In the genomic region with DNA sequence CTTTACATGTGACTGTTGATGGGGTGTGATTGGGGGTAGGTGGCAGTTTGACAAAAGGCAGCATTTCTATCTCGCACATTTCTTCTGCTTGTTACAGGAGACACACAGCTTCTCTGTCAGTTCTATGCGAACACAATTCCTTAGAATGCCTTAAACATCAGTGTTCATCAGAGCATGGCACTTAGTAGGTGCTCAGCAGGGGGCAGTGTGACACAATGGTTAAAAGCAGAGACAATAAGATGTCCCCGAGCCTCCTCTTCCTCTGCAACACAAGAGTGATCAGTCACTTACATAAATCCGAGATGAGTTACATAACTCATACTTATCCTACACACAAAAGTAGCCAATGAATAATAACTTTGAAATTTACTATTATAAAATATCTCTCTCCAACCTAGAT, we compare ENCODE assay signal across 8 mouse cellular contexts.
DNase-seq lines count a peak whose midpoint lies in the region; ATAC-seq and TF ChIP-seq lines count a peak whose summit lies in the region.
"Had no signal": no experiment of that assay in that cellular context is flagged by ENCODE, and none has a peak within 500 bp of the region (broad histone marks: within the 10 kb centered on the region; RNA-seq: fewer than 3 reads in every experiment).

No protein-coding gene starts in this region.

- H3K27ac ChIP-seq in limb, embryonic 14.5 days (replicated peaks; ENCODE audit: low read depth, low read length), result no peak overlapping the region
- no peak overlapping the region for H3K27ac ChIP-seq in limb, embryonic 10.5 days
- H3K27ac ChIP-seq in stomach, postnatal 0 days (replicated peaks), result no peak overlapping the region

- no peak overlapping the region for H3K4me2 ChIP-seq in limb, embryonic 14.5 days (replicated peaks; ENCODE audit: low read depth, low read length, severe bottlenecking)
- no peak overlapping the region for H3K4me2 ChIP-seq in stomach, postnatal 0 days (replicated peaks; ENCODE audit: low read depth)

- no peak for TF ChIP-seq EP300 in stomach, postnatal 0 days (optimal IDR thresholded peaks at IDR 0.05)

- no peak for TF ChIP-seq POLR2A in limb, embryonic 14.5 days (IDR thresholded peaks at IDR 0.05; ENCODE audit: borderline replicate concordance, extremely low read depth, insufficient read depth, insufficient read length)

- H3K9ac ChIP-seq in limb, embryonic 14.5 days (ENCODE audit: low read depth, low read length, severe bottlenecking), result no peak overlapping the region
- no peak overlapping the region for H3K9ac ChIP-seq in stomach, postnatal 0 days (ENCODE audit: low read length)

- no peaks in the 10 kb centered on the region for H3K36me3 ChIP-seq in limb, embryonic 14.5 days (ENCODE audit: control insufficient read depth, insufficient read depth, low read length)
- no peaks in the 10 kb centered on the region for H3K36me3 ChIP-seq in limb, embryonic 10.5 days
- no peaks in the 10 kb centered on the region for H3K36me3 ChIP-seq in stomach, postnatal 0 days (ENCODE audit: control insufficient read depth, insufficient read depth, low read length)

- peak; percentile 52 for DNase-seq in limb, embryonic 14.5 days (ENCODE audit: low spot score)
- no peak for DNase-seq in limb, embryonic 10.5 days (ENCODE audit: low spot score)
- peak; percentile 25 to 50 for DNase-seq in adrenal gland, adult 18-20 months (ENCODE audit: low spot score in 2 of 2)
- DNase-seq in embryo, embryonic 10 days (ENCODE audit: low spot score), result peak; percentile 67
- peak; percentile 74 to 75 for DNase-seq in kidney, postnatal 4 days
- DNase-seq in stomach, postnatal 0 days (ENCODE audit: low spot score), result no peak

- H3K4me1 ChIP-seq in limb, embryonic 14.5 days (ENCODE audit: control insufficient read depth, insufficient read depth, low read length), result no peaks in the 10 kb centered on the region
- H3K4me1 ChIP-seq in limb, embryonic 10.5 days, result 0 out of 2 replicates have a peak, but pooled peaks cover 3% of the 10 kb centered on the region
- no peaks in the 10 kb centered on the region for H3K4me1 ChIP-seq in stomach, postnatal 0 days (replicated peaks; ENCODE audit: control insufficient read depth, insufficient read depth)
- H3K4me1 ChIP-seq: megakaryocyte, embryonic 14.5 days had no signal

- no peaks in the 10 kb centered on the region for H3K9me3 ChIP-seq in limb, embryonic 14.5 days (ENCODE audit: control insufficient read depth, low read length)
- H3K9me3 ChIP-seq in limb, embryonic 10.5 days (replicated peaks), result no peaks in the 10 kb centered on the region
- no peaks in the 10 kb centered on the region for H3K9me3 ChIP-seq in stomach, postnatal 0 days (ENCODE audit: control insufficient read depth, low read length)

- WGBS in limb, embryonic 14.5 days, result 50% methylated on average over 4 of the region's 4 CpGs
- 56% methylated on average over 4 of the region's 4 CpGs for WGBS in limb, embryonic 10.5 days
- WGBS in stomach, postnatal 0 days, result 45% methylated on average over 4 of the region's 4 CpGs

- no peak for ATAC-seq in limb, embryonic 14.5 days (ENCODE audit: low FRiP score, low read depth)
- no peak for ATAC-seq in stomach, postnatal 0 days (ENCODE audit: low FRiP score, low TSS enrichment)
- ATAC-seq in granulocyte monocyte progenitor cell, adult 5-6 weeks (replicated peaks; ENCODE audit: poor library complexity, severe bottlenecking), result no peak

- no peaks in the 10 kb centered on the region for H3K27me3 ChIP-seq in limb, embryonic 14.5 days (ENCODE audit: control insufficient read depth, insufficient read depth, low read length)
- no peaks in the 10 kb centered on the region for H3K27me3 ChIP-seq in limb, embryonic 10.5 days (ENCODE audit: low read depth, poor library complexity, severe bottlenecking)
- H3K27me3 ChIP-seq in stomach, postnatal 0 days (ENCODE audit: control insufficient read depth, insufficient read depth, low read length), result no peaks in the 10 kb centered on the region
- H3K27me3 ChIP-seq: megakaryocyte, embryonic 14.5 days had no signal

- peak; percentile 67 for TF ChIP-seq CTCF in stomach, postnatal 0 days (IDR thresholded peaks at IDR 0.05; ENCODE audit: low read depth)

- no peak overlapping the region for H3K4me3 ChIP-seq in limb, embryonic 14.5 days (replicated peaks; ENCODE audit: low read length)
- no peak overlapping the region for H3K4me3 ChIP-seq in limb, embryonic 10.5 days
- no peak overlapping the region for H3K4me3 ChIP-seq in stomach, postnatal 0 days (ENCODE audit: low read depth, low read length)
- H3K4me3 ChIP-seq: megakaryocyte, embryonic 14.5 days had no signal

Comparison
In these comparisons a context has a peak if more than half of its experiments do, and no peak if none do; other contexts are left out.
1. DNase-seq: peak in limb, embryonic 14.5 days (single experiment), adrenal gland, adult 18-20 months (2 of 2), embryo, embryonic 10 days (single experiment) and kidney, postnatal 4 days (2 of 2); none in limb, embryonic 10.5 days (single experiment) and stomach, postnatal 0 days (single experiment).